Mouse (Mus musculus) 416B (cell line): Measurements from ENCODE around the gene Lysmd1.
A peak's percentile ranks its signal among the peaks of the same experiment; 100 is the strongest.
"Not testable (repeated sequence)": the region's sequence is repeated elsewhere in the genome, so short reads cannot be mapped to it uniquely, and the experiment has no call there.

Experiments
- DNase-seq: peaks from one replicate; pipeline ENCODE4 v3.0.0; 2011; ENCODE audit warnings: low read depth

The Lysmd1 gene

DNA sequence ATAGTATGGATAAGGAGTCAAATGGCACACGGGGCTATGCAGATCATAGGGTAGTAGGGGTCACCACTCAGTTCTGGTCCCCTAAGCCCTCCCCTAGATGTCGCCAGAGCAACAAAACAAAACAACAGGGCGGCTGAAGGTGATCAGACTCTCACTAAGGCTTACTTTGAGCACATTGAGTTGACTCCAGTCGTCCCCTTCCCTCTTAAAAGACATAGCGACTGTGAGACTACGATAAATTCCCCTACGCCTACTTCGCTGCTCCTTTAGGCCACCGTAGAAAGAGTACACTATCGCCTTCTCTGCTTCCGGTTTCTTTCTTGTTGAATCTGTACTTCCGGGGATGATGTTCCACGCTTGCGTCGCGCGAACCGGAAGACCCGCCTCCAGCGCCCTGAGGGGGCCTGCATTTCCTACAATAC, at the start of gene Lysmd1, which contains the start of gene Scnm1:
TSS of gene Lysmd1 (plus strand) at position 409 of the 422 bp plus-strand sequence.
TSS of gene Scnm1 (minus strand) at position 332 of the 422 bp plus-strand sequence.
- peak; percentile 97 for DNase-seq

DNA sequence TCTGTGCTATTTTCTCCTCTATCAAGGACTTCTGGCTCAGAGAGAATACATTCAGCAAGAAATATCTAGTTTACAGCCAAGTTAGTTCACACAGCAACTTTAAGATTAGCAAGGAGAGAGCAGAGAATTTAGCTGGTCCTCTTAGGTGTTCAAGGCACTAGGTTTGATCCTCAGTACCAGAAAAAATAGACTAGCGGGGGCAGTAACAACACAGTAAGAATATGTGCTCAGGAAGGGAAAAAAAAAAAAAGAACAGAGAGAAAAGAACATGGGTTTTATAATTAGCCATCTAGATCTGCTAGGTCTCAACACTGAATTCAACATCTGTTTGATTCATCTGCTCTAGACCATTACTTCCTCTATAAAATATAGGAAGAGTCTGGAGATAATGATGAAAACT, 45.8 kb upstream of the Lysmd1 start:
- DNase-seq, result no peak

DNA sequence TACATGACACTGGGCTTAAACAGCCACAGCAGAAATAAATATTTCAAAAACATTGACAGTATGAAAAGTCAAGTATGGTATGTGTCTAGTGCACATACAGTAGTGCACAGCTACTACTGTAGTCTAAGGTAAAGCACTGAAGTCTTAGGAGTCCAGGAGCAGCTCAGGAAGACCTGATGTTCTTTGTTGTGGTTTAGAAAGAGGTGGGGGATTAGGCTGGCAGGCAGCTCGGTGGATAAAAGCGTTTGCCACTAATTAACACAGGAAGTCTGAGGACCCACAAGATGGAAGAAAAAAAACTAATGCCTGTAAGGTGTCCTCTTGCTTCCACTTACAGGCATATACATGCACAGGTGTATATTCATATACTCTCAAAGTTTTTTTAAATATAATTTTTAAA, 33.0 kb upstream of the Lysmd1 start:
- DNase-seq, result no peak

DNA sequence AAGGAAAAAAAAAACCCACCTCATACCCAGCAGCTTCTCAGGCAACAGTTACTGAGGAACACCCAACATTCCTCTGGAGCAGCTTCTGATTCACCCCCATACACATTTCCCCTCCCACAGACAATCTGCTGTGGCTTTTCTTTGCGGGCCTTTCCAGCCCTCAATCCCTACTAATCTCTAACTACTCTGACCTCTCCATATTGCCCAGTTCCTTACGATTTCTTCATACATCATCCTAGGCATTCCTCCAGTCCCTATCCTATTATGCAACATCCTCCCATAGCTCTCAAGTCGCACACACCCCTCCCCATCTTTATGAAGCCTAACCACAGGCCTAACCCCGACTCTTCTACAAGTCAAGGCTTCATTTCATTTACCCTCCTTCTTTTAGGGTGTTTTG, 28.8 kb upstream of the Lysmd1 start:
- peak; percentile 59 for DNase-seq

DNA sequence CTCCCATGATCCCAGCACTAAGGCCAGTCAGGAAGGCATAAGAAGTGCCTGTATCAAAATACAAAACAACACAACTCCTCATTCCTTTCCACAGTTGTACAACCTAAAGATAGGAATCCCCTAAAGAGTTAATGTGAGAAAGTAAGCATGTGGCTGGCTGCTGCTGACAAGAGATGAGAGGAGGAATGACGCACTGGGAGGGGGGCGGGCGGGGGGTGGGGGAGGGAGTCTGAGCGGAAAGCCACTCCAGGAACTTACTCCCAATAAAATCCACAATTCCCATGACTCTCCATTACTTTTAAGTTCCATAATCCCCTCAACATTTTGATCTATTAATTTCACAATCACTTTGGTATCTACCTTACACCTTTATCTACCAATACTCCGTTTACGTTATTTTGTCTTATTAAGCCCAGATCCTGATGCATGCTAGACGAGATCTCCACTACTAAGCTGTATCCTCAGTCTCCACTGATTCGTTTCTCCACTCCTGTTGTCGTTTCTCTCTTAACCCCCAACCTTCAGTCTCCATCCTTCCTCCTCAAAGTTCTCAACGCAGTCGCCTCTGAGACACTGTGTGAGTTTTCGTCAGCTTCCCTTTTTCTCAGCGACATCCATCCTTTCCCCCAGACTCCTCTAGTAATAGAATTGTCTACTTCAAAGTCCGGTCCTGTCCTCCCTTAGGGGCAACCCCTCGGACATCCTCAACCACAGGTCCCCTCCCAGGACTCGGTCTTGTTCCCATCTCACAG, 28.1 kb upstream of the Lysmd1 start:
- DNase-seq, result peak; percentile 48

DNA sequence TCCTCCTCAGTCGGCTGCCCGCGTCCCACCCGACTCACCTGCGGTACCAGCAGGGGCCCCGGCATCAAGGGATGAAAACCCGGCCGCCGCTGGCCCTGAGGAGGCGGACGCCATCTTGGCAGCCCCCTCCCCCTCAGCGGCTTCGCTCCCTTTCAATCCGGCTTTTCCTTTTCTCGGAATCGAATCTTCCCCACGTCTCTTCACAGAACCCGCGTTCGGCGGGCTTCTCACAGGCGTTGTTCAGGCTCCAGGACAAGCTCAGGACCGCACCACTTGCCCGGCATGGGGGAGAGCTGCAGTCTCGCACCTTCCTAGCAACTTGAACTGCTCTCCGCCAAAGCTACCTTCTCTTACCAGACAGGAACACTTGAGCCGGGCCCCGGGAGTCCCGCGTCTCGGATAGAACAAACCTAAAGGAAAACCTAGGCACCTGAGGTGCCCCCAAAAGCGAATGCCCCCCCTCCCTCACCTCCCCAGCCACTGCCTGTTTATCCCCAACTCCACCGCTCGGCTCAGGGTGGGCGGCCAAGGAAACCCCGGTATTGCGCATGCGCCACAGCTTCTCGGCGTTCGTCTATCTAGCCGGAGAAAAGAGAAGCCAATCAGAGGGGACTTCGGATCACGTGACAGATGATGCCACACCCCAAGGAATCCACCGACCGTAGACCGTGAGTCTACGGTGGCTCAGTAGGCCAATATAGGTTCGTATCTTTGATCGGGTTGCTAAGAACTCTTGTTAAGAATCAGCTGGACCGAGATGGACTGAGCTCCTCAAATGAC, 27.4 kb upstream of the Lysmd1 start, which contains the start of gene Pip5k1a:
TSS of gene Pip5k1a (minus strand) at position 593 of the 780 bp plus-strand sequence.
- peak; percentile 100 for DNase-seq

DNA sequence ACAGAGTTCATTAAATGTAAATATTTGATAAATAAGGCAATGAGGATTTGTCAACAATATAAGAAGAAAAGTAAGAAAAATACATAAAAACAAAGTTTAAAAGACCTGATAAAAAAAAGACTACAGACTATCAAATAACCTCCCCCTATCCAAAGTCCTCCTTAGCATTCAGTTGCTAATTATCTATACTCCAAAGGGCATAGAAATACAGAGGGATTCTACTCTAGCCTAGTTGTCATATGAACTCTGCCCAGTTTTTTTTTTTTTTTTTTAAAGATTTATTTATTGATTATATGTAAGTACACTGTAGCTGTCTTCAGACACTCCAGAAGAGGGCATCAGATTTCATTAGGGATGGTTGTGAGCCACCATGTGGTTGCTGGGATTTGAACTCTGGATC, 26.6 kb upstream of the Lysmd1 start:
- not testable (repeated sequence) for DNase-seq

DNA sequence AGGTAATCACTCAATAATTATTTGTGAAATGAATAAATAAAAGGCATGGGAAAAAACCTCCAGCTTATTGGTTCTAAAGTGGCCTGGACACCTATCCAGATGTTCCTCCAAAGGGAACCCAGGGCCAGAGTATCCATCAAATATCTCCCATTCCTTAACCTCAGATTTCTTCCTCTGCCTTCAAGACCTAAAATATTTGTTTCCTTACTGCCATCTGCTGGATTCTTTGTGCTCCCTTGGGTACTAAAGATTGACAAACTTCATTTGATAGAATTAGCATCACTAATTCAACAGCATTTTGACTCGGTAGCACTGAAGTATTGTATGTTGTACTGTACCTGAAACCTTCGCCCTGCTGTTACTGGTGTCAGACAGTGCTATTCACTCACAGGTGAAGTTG, 26.0 kb upstream of the Lysmd1 start:
- DNase-seq, result peak; percentile 70

DNA sequence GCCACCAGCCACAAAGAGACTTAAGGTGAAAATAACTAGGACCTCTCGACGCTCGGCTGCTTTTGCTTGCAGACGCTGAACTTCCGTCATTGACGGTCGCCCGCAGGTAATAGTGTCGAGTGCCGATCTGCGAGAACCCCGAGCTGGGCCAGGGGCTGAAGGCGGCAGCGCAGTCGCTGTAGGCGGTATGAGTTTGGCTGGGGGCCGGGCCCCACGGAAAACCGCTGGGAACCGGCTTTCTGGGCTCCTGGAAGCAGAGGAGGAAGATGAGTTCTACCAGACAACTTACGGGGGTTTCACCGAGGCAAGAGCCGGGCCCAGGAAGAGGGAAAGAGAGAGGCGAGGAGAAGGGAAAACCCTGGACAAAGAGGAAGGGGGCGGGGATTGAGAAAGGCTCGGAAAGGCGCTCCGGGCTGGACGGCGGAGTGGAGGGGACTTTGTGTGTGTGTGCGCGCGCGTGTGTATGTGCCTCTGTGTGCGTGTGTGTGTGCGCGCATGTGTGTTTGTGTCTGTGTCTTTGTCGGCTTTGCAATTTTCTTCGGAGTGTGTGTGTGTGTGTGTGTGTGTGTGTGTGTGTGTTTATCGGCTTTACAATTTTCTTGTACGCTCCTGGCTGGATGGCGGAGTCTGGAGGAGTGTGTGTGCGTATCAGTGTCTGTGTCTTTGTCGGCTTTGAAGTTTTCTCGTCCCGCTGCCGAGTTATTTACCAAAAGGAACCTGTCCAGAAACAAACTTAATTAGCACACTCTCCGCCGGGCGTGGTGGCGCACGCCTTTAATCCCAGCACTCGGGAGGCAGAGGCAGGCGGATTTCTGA, 22.8 kb upstream of the Lysmd1 start, which contains the start of gene Vps72:
TSS of gene Vps72 (plus strand) at position 112 of the 816 bp plus-strand sequence.
- DNase-seq, result peak; percentile 94

DNA sequence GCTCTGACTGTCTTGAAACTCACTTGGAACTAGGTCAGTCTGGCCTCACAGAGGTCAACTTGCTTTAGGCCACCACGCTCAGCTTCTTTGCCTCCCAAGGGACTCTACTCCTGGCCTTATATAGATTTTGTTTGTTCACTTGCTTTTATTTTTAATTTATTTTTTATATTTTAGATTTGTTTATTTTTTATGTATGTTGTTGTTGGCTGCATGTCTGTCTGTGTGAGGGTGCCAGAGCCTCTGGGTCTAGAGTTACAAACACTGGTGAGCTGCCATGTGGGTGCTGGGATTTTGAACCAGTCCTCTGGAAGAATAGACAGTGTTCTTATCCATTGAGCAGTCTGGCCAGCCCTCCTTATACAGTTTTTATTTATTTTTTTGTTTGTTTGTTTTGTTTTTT, 21.1 kb upstream of the Lysmd1 start:
- no peak for DNase-seq

DNA sequence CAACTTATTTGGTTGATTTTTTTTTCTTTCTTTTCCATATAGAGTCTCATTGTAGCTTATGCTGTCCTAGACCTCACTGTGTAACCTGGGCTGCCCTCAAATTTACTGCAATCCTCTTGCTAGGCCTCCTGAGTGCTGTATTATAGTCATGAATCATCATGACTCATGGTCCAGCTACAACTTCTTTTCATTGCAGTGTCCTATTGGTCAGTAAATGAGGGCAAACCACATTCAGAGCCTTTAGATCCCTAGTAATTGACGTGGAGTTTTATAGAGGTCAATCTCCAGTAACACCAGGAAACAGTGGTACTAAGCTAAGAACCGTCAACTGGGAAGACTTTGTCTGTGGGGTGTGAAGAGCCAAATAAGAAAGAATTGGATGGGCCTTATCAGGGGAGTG, 16.1 kb upstream of the Lysmd1 start:
- peak; percentile 86 for DNase-seq

DNA sequence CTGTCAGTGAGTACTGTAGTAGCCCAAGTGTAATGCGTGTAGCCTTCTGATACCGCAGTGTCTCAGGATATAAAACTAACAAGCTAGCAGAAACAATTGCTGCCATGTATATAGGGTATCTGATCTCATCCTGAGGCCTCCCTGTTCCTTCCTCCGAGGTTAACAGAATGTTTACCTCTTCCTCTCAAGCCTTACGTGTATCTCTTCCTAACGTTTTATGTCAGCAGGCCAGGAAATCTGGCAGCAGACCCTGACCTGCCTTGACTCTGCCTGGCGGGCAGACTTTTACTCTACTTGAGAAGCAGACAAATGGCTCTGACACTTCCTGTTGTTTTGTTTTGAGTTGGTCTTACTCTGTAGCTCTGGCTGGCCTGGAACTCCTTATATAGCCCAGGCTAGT, 12.3 kb upstream of the Lysmd1 start:
- DNase-seq, result peak; percentile 72

DNA sequence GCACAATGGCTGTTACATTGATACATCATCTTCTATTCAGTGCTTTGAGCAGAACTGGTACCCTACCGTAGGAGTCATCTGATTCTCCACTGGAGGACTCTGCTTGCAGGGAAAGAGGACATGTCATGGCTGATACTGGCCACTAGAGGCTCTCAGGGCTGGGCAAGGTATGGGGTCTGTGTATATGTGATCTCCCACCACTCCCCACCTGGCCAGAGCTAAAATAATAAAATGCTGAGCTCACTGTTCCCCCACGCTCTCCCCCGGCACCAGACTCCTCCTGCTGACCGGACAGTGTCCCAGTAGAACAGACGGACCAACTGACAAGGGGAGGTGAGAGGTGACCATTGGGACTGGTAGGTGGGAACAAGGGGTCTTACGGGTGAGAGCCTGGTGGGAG, 9.6 kb upstream of the Lysmd1 start, which contains the start of gene Tmod4:
TSS of gene Tmod4 (plus strand) at position 231 of the 400 bp plus-strand sequence.
- DNase-seq, result no peak

DNA sequence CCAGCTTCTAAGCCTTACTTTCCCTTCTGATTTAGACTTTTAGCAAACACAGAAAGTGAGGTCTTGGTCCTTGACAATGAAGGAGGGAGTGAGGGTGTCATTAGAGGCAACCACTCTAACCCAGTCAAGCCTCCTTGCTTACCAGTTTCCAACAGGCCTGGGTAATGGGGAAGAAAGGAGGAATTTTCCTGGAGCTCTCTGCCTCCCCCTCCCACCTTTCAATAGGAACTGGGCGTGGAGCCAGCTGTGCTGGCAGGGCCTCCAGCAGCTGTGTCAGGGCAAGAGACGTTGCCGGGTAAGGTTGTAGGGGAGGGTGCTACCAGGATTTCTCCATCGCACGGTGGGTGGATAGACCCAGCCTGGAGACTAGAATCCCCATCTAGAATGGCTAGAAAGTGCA, 8.9 kb upstream of the Lysmd1 start:
- no peak for DNase-seq

DNA sequence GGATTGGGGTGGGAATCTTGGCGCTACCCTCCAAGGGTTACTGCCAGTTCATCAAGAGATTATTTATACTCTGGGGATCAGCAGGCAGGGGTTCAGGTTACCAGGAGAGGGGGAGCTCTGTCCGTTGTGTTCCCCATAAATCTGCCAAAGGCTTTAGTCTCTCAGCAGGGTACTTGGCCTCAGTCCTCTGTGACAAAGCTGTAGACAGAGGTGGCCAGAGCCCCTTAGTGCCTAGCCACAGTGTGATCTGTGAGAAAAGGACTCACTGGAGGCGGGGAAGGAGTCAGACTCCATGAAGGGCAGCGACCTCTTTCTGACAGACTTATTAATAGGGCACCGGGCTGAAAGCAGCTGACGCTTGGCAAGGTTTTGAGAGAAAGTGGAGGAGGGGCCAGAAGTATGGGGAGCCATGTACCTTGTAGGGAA, 4.6 kb upstream of the Lysmd1 start:
- DNase-seq, result no peak

DNA sequence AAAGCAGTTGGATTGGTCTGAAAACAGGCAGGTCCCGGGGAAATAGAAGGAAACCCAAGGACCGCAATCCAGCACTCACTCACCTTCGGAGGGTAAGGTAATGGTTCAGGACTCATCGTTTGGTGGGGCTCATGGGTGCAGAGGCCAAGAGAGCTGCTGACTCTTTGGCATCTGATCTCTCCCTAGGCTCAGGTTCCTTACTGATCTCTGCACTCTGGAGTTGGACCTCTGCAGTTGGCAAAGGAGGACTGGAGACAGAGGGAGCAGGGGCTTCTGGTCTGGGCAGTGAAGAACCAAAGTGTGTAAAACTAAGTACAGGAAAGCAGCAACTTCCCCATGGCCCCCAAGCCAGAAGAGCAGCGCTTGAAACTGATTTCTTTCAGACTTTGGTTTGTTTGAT, 3.8 kb upstream of the Lysmd1 start:
- DNase-seq, result no peak

DNA sequence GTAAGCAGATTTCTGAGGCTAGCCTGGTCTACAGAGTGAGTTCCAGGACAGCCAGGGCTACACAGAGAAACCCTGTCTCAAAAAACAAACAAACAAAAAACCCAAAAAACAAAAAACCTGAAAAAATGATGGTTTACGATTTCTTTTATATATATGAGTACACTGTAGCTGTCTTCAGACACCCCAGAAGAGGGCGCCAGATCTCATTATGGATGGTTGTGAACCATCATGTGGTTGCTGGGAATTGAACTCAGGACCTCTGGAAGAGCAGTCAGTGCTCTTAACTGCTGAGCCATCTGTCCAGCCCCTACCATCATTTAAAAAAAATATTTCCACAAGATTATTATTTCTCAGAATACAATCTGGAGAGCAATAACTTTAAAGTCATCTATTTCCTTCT, 1.5 kb upstream of the Lysmd1 start:
- DNase-seq, result not testable (repeated sequence)

DNA sequence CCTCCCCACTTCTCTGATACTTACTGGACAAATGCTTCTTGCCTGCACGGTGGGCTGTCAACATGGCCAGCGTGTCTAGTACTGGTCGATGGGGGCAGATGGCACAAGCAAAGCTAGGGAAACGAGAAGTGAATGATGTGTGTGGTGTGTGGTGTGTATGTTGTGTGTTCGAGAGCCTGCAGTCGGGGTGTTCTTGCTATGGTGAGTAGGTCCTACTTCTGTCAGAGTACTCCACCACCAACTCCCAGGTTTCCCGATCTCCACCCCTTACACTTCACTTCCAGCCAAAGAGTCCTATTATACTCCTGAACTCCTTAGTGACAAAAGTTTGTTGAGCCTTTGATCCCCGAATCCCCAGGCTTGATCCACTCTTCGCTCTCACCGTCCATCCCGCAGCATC, 712 bp upstream of the Lysmd1 start:
- DNase-seq, result no peak

DNA sequence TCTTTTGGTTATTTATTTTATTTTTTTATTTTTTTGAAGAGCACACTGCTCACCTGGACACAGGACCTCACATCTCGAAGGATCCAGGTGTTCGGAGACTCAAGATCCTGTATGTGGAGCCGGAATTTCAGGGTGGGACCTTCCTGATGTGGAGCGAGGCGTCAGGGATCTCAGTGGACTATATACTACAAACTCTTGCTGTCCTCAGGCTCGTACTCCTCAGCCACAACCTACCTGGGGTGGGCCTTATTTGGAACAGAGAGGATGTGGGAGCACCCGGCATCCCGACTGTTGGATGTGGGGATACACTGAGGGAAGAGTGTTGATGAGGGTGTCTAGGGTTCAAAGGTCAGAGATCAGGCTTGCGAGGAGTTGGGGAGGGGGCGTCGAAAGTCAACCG, 245 bp downstream of the Lysmd1 start:
- not testable (repeated sequence) for DNase-seq

DNA sequence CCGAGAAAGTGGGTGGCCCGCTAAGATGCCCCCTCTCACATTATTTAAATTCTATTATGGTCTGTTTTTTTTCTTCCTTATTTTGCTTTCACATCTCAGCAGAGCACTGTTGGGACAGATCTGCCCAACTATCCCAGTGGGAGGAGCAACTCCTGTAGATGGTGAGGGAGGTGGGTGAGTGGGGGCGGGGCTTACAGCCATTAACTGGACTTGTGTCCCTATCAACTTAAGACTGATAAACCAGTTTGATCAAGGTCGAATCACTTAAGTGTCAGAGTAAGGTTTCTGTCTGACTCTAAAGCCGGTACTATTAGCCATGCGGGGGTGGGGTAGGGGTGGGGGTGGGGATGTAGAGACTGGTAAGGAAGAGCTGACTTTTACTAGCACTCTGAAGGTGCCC, 1.1 kb downstream of the Lysmd1 start:
- peak; percentile 81 for DNase-seq

DNA sequence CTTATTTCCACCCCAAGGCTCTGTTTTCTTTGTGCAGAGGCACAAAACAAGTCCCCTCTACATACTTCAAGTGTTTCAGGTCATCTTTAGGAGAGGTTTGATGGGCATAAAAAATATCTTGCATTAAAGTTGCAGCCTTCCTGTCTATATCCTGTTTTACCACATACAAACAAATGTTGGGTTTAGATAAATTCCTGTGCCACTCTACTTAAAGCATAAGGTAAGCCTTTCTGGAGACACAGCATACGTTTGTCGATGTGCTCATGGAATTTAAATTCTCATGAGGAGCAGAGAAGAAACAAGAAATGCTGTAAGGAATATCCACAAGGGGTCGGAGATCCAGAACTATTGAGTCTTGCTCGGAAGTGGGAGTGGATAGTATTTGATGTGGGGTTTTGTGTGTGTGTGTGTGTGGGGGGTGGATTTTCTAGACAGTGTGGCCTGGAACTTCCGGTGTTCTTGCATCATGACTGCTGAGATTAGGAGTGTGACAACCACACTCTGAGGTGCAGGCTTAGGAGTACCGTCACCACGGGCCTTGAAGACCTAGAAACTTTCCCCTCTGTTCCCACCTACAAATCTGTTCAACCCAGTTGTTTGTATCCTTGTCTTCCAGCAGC, 1.7 kb downstream of the Lysmd1 start:
- peak; percentile 93 for DNase-seq

DNA sequence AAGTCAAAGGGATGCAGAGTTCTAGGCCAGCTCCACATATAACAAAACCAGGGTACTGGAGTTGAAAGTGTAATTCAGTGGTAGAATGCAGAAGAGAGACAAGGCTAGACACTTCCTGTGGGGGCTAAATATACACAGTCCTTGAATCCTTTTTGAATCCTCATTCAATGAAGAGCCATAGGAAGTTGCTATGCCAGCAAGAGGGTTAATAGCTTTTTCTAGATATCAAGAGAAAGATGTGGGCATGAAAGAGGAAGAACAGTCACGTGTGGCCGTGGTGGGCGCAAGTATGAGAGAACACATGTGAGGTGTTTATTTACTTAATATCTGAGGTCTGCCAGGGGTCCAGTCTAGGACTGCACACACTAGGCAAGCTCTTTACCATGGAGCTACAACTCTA, 2.4 kb downstream of the Lysmd1 start:
- peak; percentile 43 for DNase-seq
